21 mouse cellular contexts compared by ENCODE assay signal in genomic region chr4:133179258-133179657, GRCm38 (mm10). TPM values are rescaled to one million over a fixed set of nuclear protein-coding genes. Genes with fewer than 3 reads are reported as not detected.
"Had no signal": no experiment of that assay in that cellular context is flagged by ENCODE, and none has a peak within 500 bp of the region (broad histone marks: within the 10 kb centered on the region; RNA-seq: fewer than 3 reads in every experiment).

No protein-coding gene starts in this region.

- ATAC-seq: lung, postnatal 0 days; midbrain, embryonic 13.5 days; midbrain, embryonic 15.5 days had no signal

- DNase-seq: lung, adult 2 months; lung, postnatal 14 days; lung, postnatal 36 days; right cerebral cortex, postnatal 14 days; thymus, adult 18-20 months; thymus, postnatal 14 days; thymus, postnatal 36 days had no signal

- H3K9me3 ChIP-seq: lung, embryonic 15.5 days; megakaryocyte, embryonic 14.5 days; midbrain, embryonic 13.5 days; midbrain, embryonic 15.5 days; neural tube, embryonic 12.5 days had no signal

- H3K9ac ChIP-seq: lung, embryonic 15.5 days; midbrain, embryonic 13.5 days; midbrain, embryonic 15.5 days; neural tube, embryonic 12.5 days had no signal

- H3K4me2 ChIP-seq: lung, embryonic 15.5 days; midbrain, embryonic 11.5 days; midbrain, embryonic 13.5 days; midbrain, embryonic 15.5 days; neural tube, embryonic 12.5 days had no signal

- H3K4me3 ChIP-seq: lung, embryonic 15.5 days; megakaryocyte, embryonic 14.5 days; midbrain, embryonic 13.5 days; midbrain, embryonic 15.5 days; neural tube, embryonic 12.5 days had no signal

- H3K27ac ChIP-seq: lung, embryonic 15.5 days; macrophage; midbrain, embryonic 13.5 days; midbrain, embryonic 15.5 days; neural tube, embryonic 12.5 days had no signal

- H3K36me3 ChIP-seq: midbrain, embryonic 15.5 days had no signal

- H3K27me3 ChIP-seq: lung, embryonic 15.5 days; megakaryocyte, embryonic 14.5 days; midbrain, embryonic 13.5 days; midbrain, embryonic 15.5 days; neural tube, embryonic 12.5 days had no signal

RNA-seq across cellular contexts. Expression of gene Cd164l2, which starts 32.7 kb away (rescaled TPM):
- total RNA-seq: megakaryocyte progenitor cell, adult 5-6 weeks; monocyte, adult 5-6 weeks had no signal
- polyA plus RNA-seq: macrophage had no signal

RNA-seq across cellular contexts. Expression of gene Gpr3, which starts 33.1 kb away (rescaled TPM):
- total RNA-seq: monocyte, adult 5-6 weeks; neutrophil, adult 5-6 weeks had no signal
- polyA plus RNA-seq: liver, embryonic 16.5 days; lung, postnatal 0 days; macrophage; stomach, embryonic 14.5 days; thymus, postnatal 0 days had no signal
